Mouse (Mus musculus) fibroblast of lung, adult 2 months (primary cell): ENCODE results near the gene Scgb1a1.

Experiments used
- DNase-seq: peaks from one replicate; pipeline ENCODE4 v3.0.0-alpha.2; 2011; ENCODE audit warnings: low read depth

The Scgb1a1 gene

DNA sequence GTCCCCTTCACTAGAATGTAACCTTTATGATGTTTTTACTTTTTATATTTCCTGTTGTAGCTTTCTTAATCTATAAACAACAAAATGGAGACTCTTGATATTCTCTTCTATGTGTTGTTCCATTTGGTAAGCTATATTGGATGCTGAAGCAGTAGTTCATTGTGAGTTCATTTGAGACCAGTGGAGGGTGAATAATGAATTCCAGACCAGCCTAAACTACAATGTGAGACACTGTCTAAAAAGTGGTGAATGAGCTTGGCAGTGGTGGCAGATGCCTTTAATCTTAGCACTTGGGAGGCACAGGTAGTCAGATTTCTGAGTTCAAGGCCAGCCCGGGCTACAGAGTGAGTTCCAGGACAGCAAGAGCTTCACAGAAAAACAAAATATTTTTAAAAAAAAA is 44.6 kb downstream of the Scgb1a1 start:
- DNase-seq: no peak

DNA sequence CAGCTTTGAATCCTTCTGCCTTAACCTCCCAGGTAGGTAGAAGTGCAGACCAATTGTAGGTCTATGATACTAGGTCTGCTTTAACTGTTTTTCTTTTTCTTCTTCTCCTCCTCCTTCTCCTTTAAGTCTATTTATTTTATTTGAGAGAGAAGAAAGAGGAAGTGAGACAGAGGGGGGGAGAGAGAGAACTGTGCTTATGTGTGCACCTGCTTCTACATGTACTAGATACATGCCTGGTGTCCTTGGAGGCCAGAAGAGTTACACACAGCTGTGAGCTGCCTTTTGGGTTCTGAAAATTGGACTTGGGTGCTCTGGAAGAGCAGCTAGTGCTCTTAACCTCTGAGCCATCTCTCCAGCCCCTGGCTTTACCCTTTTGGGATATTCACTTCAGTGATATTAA is 46.7 kb downstream of the Scgb1a1 start:
- DNase-seq: no peak

DNA sequence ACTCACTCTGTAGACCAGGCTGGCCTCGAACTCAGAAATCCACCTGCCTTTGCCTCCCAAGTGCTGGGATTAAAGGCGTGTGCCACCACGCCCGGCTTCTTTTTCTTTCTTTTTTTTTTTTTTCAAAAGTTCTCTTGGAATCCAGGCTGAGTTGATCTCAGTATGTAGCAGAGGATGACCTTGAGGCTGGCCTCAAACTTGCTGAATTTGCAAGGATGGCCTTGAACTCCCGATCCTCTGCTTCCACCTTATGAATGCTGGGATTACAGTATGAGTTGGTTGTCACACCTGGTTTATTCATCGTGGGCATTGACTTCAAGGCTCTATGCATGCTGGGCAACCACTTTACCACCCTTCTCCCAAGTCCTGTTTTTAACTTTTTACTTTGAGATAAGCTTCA is 47.1 kb downstream of the Scgb1a1 start:
- no peak for DNase-seq

DNA sequence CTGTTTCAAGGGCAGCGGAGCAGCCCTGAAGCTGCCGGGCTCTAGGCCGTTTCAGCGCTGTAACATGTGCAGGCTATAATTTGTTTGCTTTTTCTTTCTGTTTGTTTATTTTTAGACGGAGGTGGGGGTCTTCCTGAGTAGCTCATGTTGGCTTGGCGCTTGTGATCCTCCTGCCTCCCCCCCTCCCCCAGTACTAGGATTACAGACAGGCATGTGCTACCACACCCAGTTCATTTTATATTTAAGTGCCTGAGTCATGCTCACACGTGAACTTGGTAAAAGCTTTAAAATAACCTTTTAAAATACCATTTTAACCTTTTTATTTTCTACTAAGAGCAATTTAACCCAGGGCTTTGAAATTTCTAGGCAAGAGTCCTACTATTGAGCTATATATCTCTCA is 47.8 kb downstream of the Scgb1a1 start:
- no peak for DNase-seq

DNA sequence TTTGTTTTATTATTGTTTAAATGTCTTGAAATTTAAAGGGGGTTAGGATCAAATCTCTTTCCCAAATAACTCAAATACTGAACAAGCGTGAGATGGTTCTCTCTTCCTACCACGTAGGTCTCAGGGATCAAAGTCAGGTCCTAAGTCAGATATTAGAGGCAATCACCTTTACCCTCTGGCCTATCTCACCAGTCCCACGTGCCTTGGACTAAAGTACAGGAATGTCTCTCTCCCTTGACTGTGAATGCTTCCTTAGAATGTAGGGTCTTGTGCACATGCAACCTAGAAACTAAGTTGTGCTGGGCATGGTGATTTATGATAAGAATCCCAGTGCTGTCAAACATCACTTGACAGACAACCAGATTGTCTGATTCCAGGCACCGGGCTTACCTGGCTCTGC is 48.5 kb downstream of the Scgb1a1 start:
- DNase-seq: no peak

DNA sequence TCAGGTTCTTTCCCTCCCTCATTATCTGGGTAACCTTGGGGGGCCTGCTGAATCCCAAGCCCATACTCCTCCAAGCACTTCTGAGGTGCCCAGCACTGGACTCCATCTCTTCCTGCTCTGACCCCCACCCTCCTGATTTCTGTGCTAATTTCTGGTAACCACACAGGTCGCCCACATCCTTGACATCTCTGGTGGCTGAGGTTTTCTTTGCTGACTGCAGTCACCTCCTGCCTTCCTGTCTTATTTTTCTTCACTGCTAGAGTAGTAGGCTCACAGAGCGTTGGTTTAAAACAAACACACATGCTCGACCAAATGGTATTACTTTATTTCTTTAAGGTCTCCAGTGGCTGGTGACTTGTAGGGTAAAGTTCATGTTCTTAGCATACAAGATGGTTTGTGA is 49.6 kb downstream of the Scgb1a1 start:
- no peak for DNase-seq

DNA sequence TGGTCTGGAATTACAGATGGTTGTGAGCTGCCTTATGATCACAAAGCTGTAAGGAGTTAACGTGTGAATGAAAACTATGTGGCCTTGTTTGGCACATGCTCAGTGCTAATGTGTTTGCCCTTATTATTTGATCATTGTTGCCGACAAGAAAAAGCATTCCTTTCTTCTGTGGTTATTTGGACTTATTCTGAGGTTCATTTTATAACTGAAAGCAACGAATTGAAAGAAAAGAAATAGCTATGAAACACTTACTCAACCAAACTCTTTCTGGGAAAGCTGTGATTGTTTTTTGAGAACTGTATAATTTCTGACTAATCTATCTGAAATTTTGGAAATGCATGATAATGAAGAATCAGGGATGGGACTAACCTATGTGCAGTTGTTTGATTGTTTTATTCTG is 52.7 kb downstream of the Scgb1a1 start:
- no peak for DNase-seq

DNA sequence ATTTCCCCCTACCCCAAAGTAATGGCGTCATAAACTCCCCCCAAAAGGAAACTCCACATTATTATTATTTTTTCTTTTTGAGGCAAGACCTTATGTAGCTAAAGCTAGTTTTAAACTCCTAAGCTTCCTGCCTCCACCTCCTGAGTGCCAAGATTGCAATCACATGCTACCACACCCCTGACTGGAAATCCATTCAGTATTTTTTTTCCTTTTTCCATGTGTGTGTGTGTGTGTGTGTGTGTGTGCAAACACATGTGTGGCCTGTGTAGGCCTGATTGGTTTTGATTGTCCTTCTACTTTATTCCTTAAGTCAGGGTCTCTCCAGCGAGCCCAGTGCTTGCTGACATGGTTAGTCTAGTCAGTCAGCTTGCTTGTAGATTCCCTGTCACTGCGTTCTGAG is 53.3 kb downstream of the Scgb1a1 start:
- no peak for DNase-seq
